Mouse (Mus musculus): ENCODE data around the gene Cdhr2. TPM values are rescaled to one million over a fixed set of nuclear protein-coding genes. Genes with fewer than 3 reads are reported as not detected.

Gene Cdhr2
- polyA plus RNA-seq, 1 experiment, result 0.01 TPM

- peaks cover 39% of the 10 kb centered on the region for H3K36me3 ChIP-seq (ENCODE audit: control insufficient read depth, insufficient read depth)
- peaks cover 32% of the 10 kb centered on the region for H3K79me3 ChIP-seq (ENCODE audit: low read depth)
Observed at GRCm38 (mm10) chr13:54683301-54683700, 18.0 kb upstream of the Cdhr2 start.

GRCm38 (mm10) chr13:54684140-54684896, 16.9 kb upstream of the Cdhr2 start:
- Histone ChIP-seq H3K27me3 (ENCODE audit: control insufficient read depth, insufficient read depth, insufficient read length) (no peaks in the 10 kb centered on the region), H3K79me3 (ENCODE audit: low read depth) (peaks cover 38% of the 10 kb centered on the region), H3K79me2 (ENCODE audit: control insufficient read depth, insufficient read depth) (peaks cover 56% of the 10 kb centered on the region), H3ac (ENCODE audit: control insufficient read depth, insufficient read length, low read depth) (no peak overlapping the region), H3K4me3 (ENCODE audit: insufficient read depth, poor library complexity, severe bottlenecking) (no peak overlapping the region), H3K36me3 (ENCODE audit: control insufficient read depth, insufficient read depth) (peaks cover 32% of the 10 kb centered on the region)
- TF ChIP-seq MYOG (IDR thresholded peaks at IDR 0.05; ENCODE audit: control insufficient read depth, extremely low read depth, insufficient read length) (no peak), MYOD1 (IDR thresholded peaks at IDR 0.05; ENCODE audit: control insufficient read depth, insufficient read length, low read depth) (no peak), MAX (IDR thresholded peaks at IDR 0.05) (no peak), FOSL1 (IDR thresholded peaks at IDR 0.05; ENCODE audit: insufficient read depth, low read length, poor library complexity, severe bottlenecking) (no peak), USF1 (IDR thresholded peaks at IDR 0.05; ENCODE audit: low read depth) (no peak), CTCF (IDR thresholded peaks at IDR 0.05; ENCODE audit: control insufficient read depth, insufficient read depth, insufficient read length) (no peak), CEBPB (IDR thresholded peaks at IDR 0.05; ENCODE audit: low read depth) (no peak)

More at GRCm38 (mm10) chr13:54683301-54683700, 18.0 kb upstream of the Cdhr2 start:
- H3K27me3 ChIP-seq (ENCODE audit: control insufficient read depth, insufficient read depth, insufficient read length), result no peaks in the 10 kb centered on the region
- H3K79me2 ChIP-seq (ENCODE audit: control insufficient read depth, insufficient read depth), result peaks cover 46% of the 10 kb centered on the region
- H3K4me3 ChIP-seq (ENCODE audit: insufficient read depth, poor library complexity, severe bottlenecking), result no peak overlapping the region
- no peak for TF ChIP-seq MYOG (IDR thresholded peaks at IDR 0.05; ENCODE audit: control insufficient read depth, extremely low read depth, insufficient read length)
- no peak for TF ChIP-seq CEBPB (IDR thresholded peaks at IDR 0.05; ENCODE audit: low read depth)
- TF ChIP-seq FOSL1 (IDR thresholded peaks at IDR 0.05; ENCODE audit: insufficient read depth, low read length, poor library complexity, severe bottlenecking), result no peak
- no peak for TF ChIP-seq CTCF (IDR thresholded peaks at IDR 0.05; ENCODE audit: control insufficient read depth, insufficient read depth, insufficient read length)
- TF ChIP-seq USF1 (IDR thresholded peaks at IDR 0.05; ENCODE audit: low read depth), result no peak
- no peak for TF ChIP-seq MAX (IDR thresholded peaks at IDR 0.05)
- no peak for TF ChIP-seq MYOD1 (IDR thresholded peaks at IDR 0.05; ENCODE audit: control insufficient read depth, insufficient read length, low read depth)
- H3ac ChIP-seq (ENCODE audit: control insufficient read depth, insufficient read length, low read depth), result no peak overlapping the region

GRCm38 (mm10) chr13:54685174-54685573, 16.1 kb upstream of the Cdhr2 start:
- peaks cover 26% of the 10 kb centered on the region for H3K36me3 ChIP-seq (ENCODE audit: control insufficient read depth, insufficient read depth)
- no peak overlapping the region for H3K4me3 ChIP-seq (ENCODE audit: insufficient read depth, poor library complexity, severe bottlenecking)
- TF ChIP-seq MYOD1 (IDR thresholded peaks at IDR 0.05; ENCODE audit: control insufficient read depth, insufficient read length, low read depth) (no peak), FOSL1 (IDR thresholded peaks at IDR 0.05; ENCODE audit: insufficient read depth, low read length, poor library complexity, severe bottlenecking) (no peak), MAX (IDR thresholded peaks at IDR 0.05) (no peak), CTCF (IDR thresholded peaks at IDR 0.05; ENCODE audit: control insufficient read depth, insufficient read depth, insufficient read length) (peak; percentile 50), MYOG (IDR thresholded peaks at IDR 0.05; ENCODE audit: control insufficient read depth, extremely low read depth, insufficient read length) (no peak), CEBPB (IDR thresholded peaks at IDR 0.05; ENCODE audit: low read depth) (no peak), USF1 (IDR thresholded peaks at IDR 0.05; ENCODE audit: low read depth) (no peak)
- H3K79me3 ChIP-seq (ENCODE audit: low read depth), result peaks cover 46% of the 10 kb centered on the region
- H3K27me3 ChIP-seq (ENCODE audit: control insufficient read depth, insufficient read depth, insufficient read length), result no peaks in the 10 kb centered on the region
- H3K79me2 ChIP-seq (ENCODE audit: control insufficient read depth, insufficient read depth), result peaks cover 64% of the 10 kb centered on the region
- no peak overlapping the region for H3ac ChIP-seq (ENCODE audit: control insufficient read depth, insufficient read length, low read depth)

GRCm38 (mm10) chr13:54686139-54687053, 14.9 kb upstream of the Cdhr2 start:
- H3K79me2 ChIP-seq (ENCODE audit: control insufficient read depth, insufficient read depth), result peaks cover 76% of the 10 kb centered on the region
- H3K36me3 ChIP-seq (ENCODE audit: control insufficient read depth, insufficient read depth), result peaks cover 16% of the 10 kb centered on the region
- no peak for TF ChIP-seq MYOG (IDR thresholded peaks at IDR 0.05; ENCODE audit: control insufficient read depth, extremely low read depth, insufficient read length)
- no peak for TF ChIP-seq USF1 (IDR thresholded peaks at IDR 0.05; ENCODE audit: low read depth)
- no peak for TF ChIP-seq MYOD1 (IDR thresholded peaks at IDR 0.05; ENCODE audit: control insufficient read depth, insufficient read length, low read depth)
- no peak for TF ChIP-seq MAX (IDR thresholded peaks at IDR 0.05)
- TF ChIP-seq FOSL1 (IDR thresholded peaks at IDR 0.05; ENCODE audit: insufficient read depth, low read length, poor library complexity, severe bottlenecking), result no peak
- TF ChIP-seq CTCF (IDR thresholded peaks at IDR 0.05; ENCODE audit: control insufficient read depth, insufficient read depth, insufficient read length), result no peak
- TF ChIP-seq CEBPB (IDR thresholded peaks at IDR 0.05; ENCODE audit: low read depth), result no peak
- no peaks in the 10 kb centered on the region for H3K27me3 ChIP-seq (ENCODE audit: control insufficient read depth, insufficient read depth, insufficient read length)
- H3K4me3 ChIP-seq (ENCODE audit: insufficient read depth, poor library complexity, severe bottlenecking), result peak overlapping the region; percentile 83
- peaks cover 58% of the 10 kb centered on the region for H3K79me3 ChIP-seq (ENCODE audit: low read depth)
- peak overlapping the region; percentile 83 for H3ac ChIP-seq (ENCODE audit: control insufficient read depth, insufficient read length, low read depth)

GRCm38 (mm10) chr13:54687096-54687495, 14.2 kb upstream of the Cdhr2 start:
- H3K27me3 ChIP-seq (ENCODE audit: control insufficient read depth, insufficient read depth, insufficient read length), result no peaks in the 10 kb centered on the region
- peaks cover 15% of the 10 kb centered on the region for H3K36me3 ChIP-seq (ENCODE audit: control insufficient read depth, insufficient read depth)
- peaks cover 83% of the 10 kb centered on the region for H3K79me2 ChIP-seq (ENCODE audit: control insufficient read depth, insufficient read depth)
- TF ChIP-seq MAX (IDR thresholded peaks at IDR 0.05) (peak; percentile 97), MYOG (IDR thresholded peaks at IDR 0.05; ENCODE audit: control insufficient read depth, extremely low read depth, insufficient read length) (no peak)
- H3ac ChIP-seq (ENCODE audit: control insufficient read depth, insufficient read length, low read depth), result peak overlapping the region; percentile 83
- H3K4me3 ChIP-seq (ENCODE audit: insufficient read depth, poor library complexity, severe bottlenecking), result peak overlapping the region; percentile 83
- peaks cover 65% of the 10 kb centered on the region for H3K79me3 ChIP-seq (ENCODE audit: low read depth)
